Mouse (Mus musculus): ENCODE data around the gene Gm10577. TPM values are rescaled to one million over a fixed set of nuclear protein-coding genes. Genes with fewer than 3 reads are reported as not detected.

The Gm10577 gene
- total RNA-seq, 2 experiments from 2014 or later: not detected

- DNase-seq: no peak
Measured at GRCm38 (mm10) chr4:100994442-100995255, 25.8 kb downstream of the Gm10577 start.

GRCm38 (mm10) chr4:100992086-100992485 lies 28.4 kb downstream of the Gm10577 start:
- DNase-seq: no peak

- DNase-seq: no peak
Measured at GRCm38 (mm10) chr4:100990996-100991395, 29.5 kb downstream of the Gm10577 start.

- no peak for DNase-seq
Measured at GRCm38 (mm10) chr4:100988231-100988799, 32.2 kb downstream of the Gm10577 start.

- no peak for DNase-seq
Measured at GRCm38 (mm10) chr4:100987187-100987586, 33.3 kb downstream of the Gm10577 start.

GRCm38 (mm10) chr4:100977522-100977921 lies 43.0 kb downstream of the Gm10577 start:
- no peak for DNase-seq

- DNase-seq: no peak
Measured at GRCm38 (mm10) chr4:100974455-100975035, 46.0 kb downstream of the Gm10577 start.

GRCm38 (mm10) chr4:100973641-100974454 lies 46.6 kb downstream of the Gm10577 start:
- DNase-seq: no peak

Other genes with a start within 250 kb of the Gm10577 start
- 10 to 100 TPM; 28.5 to 39.2 TPM for gene Cachd1, start 244.0 kb downstream of the Gm10577 start, total RNA-seq (2021)
- gene Raver2, start 48.3 kb upstream of the Gm10577 start, total RNA-seq (2021): 10 to 100 TPM; 51.3 to 52.5 TPM
- gene Jak1, start 244.6 kb upstream of the Gm10577 start, total RNA-seq (2021): 100 to 1,000 TPM; 123 to 126 TPM